Mouse (Mus musculus) myocyte (in vitro differentiated cells): ENCODE measurements around the gene Nlrp3. TPM values are rescaled to one million over a fixed set of nuclear protein-coding genes. Genes with fewer than 3 reads are reported as not detected.
A peak's percentile ranks its signal among the peaks of the same experiment; 100 is the strongest.

Experiments used
- H3K27me3 ChIP-seq: one replicate; pipeline ENCODE4 v1.6.1; 2011; ENCODE audit not compliant: control insufficient read depth, insufficient read depth, insufficient read length
- H3K36me3 ChIP-seq: one replicate; pipeline ENCODE4 v1.6.1; 2011; ENCODE audit not compliant: control insufficient read depth, insufficient read depth
- H3K4me2 ChIP-seq: one replicate; pipeline ENCODE4 v1.6.1; 2011; ENCODE audit warnings: low read depth, control low read depth
- H3K4me3 ChIP-seq: one replicate; pipeline ENCODE4 v1.5.1; 2011; ENCODE audit warnings: mild to moderate bottlenecking, control low read depth, moderate library complexity
- H3K79me2 ChIP-seq: one replicate; pipeline ENCODE4 v1.6.1; 2011; ENCODE audit not compliant: control insufficient read depth, insufficient read depth
- H3ac ChIP-seq: one replicate; pipeline ENCODE4 v1.6.1; 2011; ENCODE audit not compliant: control insufficient read depth, insufficient read length
- CEBPB ChIP-seq: IDR thresholded peaks from 2 replicates; pipeline ENCODE4 v1.6.1; 2011; ENCODE audit warnings: mild to moderate bottlenecking, moderate library complexity; ENCODE audit not compliant: poor library complexity, insufficient read depth, severe bottlenecking
- E2F4 ChIP-seq: IDR thresholded peaks from one replicate; pipeline ENCODE4 v1.6.1; 2011; ENCODE audit warnings: mild to moderate bottlenecking, control low read depth, moderate library complexity; ENCODE audit not compliant: insufficient read depth
- MAX ChIP-seq: IDR thresholded peaks from one replicate; pipeline ENCODE4 v1.6.1; 2011; ENCODE audit warnings: low read depth, mild to moderate bottlenecking, control low read depth
- MYOD1 ChIP-seq, 3 experiments: IDR thresholded peaks; one replicate each; pipeline ENCODE4 v1.6.1; 2011; ENCODE audit warnings: control low read depth in 2 of 3, low read depth in 2 of 3, mild to moderate bottlenecking in 2 of 3, moderate library complexity in 1 of 3; ENCODE audit not compliant: insufficient read length in 2 of 3, control insufficient read depth in 1 of 3
- MYOG ChIP-seq, 3 experiments: IDR thresholded peaks; one replicate each; pipeline ENCODE4 v1.6.1; 2011; ENCODE audit warnings: control low read depth in 2 of 3, low read depth in 2 of 3, mild to moderate bottlenecking in 2 of 3; ENCODE audit not compliant: insufficient read length in 2 of 3, control insufficient read depth in 1 of 3, insufficient read depth in 1 of 3
- POLR2A ChIP-seq: IDR thresholded peaks from one replicate; pipeline ENCODE4 v1.6.1; 2011; ENCODE audit warnings: low read depth, mild to moderate bottlenecking, control low read depth, moderate library complexity; ENCODE audit not compliant: insufficient read length
- POLR2AphosphoS2 ChIP-seq: IDR thresholded peaks from one replicate; pipeline ENCODE4 v1.6.1; 2011; ENCODE audit warnings: low read depth, control low read depth; ENCODE audit not compliant: insufficient read length
- REST ChIP-seq: IDR thresholded peaks from one replicate; pipeline ENCODE4 v1.6.1; 2011; ENCODE audit warnings: mild to moderate bottlenecking, control low read depth, moderate library complexity; ENCODE audit not compliant: insufficient read depth, insufficient read length
- SRF ChIP-seq: IDR thresholded peaks from one replicate; pipeline ENCODE4 v1.6.1; 2011; ENCODE audit warnings: low read depth; ENCODE audit not compliant: control insufficient read depth, insufficient read length
- TCF12 ChIP-seq: IDR thresholded peaks from one replicate; pipeline ENCODE4 v1.6.1; 2011; ENCODE audit warnings: mild to moderate bottlenecking, control low read depth; ENCODE audit not compliant: poor library complexity, insufficient read depth, severe bottlenecking
- TCF3 ChIP-seq: IDR thresholded peaks from one replicate; pipeline ENCODE4 v1.6.1; 2011; ENCODE audit warnings: low read depth, control low read depth; ENCODE audit not compliant: insufficient read length
- USF1 ChIP-seq: IDR thresholded peaks from one replicate; pipeline ENCODE4 v1.6.1; 2011; ENCODE audit warnings: low read depth, mild to moderate bottlenecking, control low read depth, moderate library complexity
- polyA plus RNA-seq: library from polyadenylated mRNA; unstranded; fragments of >200 nt; fragmentation: generic; extraction: Trizol; gene quantifications from one replicate; pipeline ENCODE4 v1.2.1, GENCODE M21; 2012; ENCODE audit warnings: missing spikeins

Nlrp3 gene
- polyA plus RNA-seq, 1 experiment: 0.02 TPM

- H3K4me3 ChIP-seq: no peak overlapping the region
- H3ac ChIP-seq: no peak overlapping the region
- no peaks in the 10 kb centered on the region for H3K79me2 ChIP-seq
- H3K27me3 ChIP-seq: no peaks in the 10 kb centered on the region
- no peak overlapping the region for H3K4me2 ChIP-seq
- TF ChIP-seq CEBPB (peak; percentile 48; the same call in 1 of the 2 replicates), TCF3 (no peak)
- H3K36me3 ChIP-seq: no peaks in the 10 kb centered on the region
Measured at GRCm38 (mm10) chr11:59596950-59597349, 55.6 kb downstream of the Nlrp3 start.

- H3K36me3 ChIP-seq: no peaks in the 10 kb centered on the region
Measured at GRCm38 (mm10) chr11:59599211-59599610, 57.8 kb downstream of the Nlrp3 start.

GRCm38 (mm10) chr11:59600872-59601271 lies 59.5 kb downstream of the Nlrp3 start:
- Histone ChIP-seq H3K27me3 (no peaks in the 10 kb centered on the region), H3K36me3 (no peaks in the 10 kb centered on the region), H3K79me2 (no peaks in the 10 kb centered on the region), H3K4me3 (no peak overlapping the region), H3ac (no peak overlapping the region), H3K4me2 (peak overlapping the region; percentile 28)
- TF ChIP-seq USF1 (no peak), POLR2A (no peak), MYOD1 (IDR thresholded peaks at IDR 0.05; ENCODE audit: control insufficient read depth in 1 of 3, insufficient read length in 2 of 3, low read depth in 2 of 3) (peak in 1 of 3 experiments; percentile 44)

More at GRCm38 (mm10) chr11:59599211-59599610, 57.8 kb downstream of the Nlrp3 start:
- Histone ChIP-seq H3K79me2 (no peaks in the 10 kb centered on the region), H3K27me3 (no peaks in the 10 kb centered on the region), H3K4me3 (no peak overlapping the region), H3ac (no peak overlapping the region), H3K4me2 (no peak overlapping the region)
- TF ChIP-seq SRF: no peak
- TF ChIP-seq TCF12: no peak
- TF ChIP-seq E2F4: no peak
- no peak for TF ChIP-seq REST
- TF ChIP-seq MAX: no peak
- no peak for TF ChIP-seq POLR2A
- TF ChIP-seq POLR2AphosphoS2: no peak
- no peak for TF ChIP-seq USF1

GRCm38 (mm10) chr11:59602287-59602686 lies 60.9 kb downstream of the Nlrp3 start:
- Histone ChIP-seq H3K79me2 (no peaks in the 10 kb centered on the region), H3K4me2 (no peak overlapping the region), H3K27me3 (no peaks in the 10 kb centered on the region), H3K4me3 (no peak overlapping the region), H3K36me3 (no peaks in the 10 kb centered on the region), H3ac (no peak overlapping the region)
- TF ChIP-seq USF1 (no peak), TCF3 (no peak), E2F4 (no peak), MYOD1 (IDR thresholded peaks at IDR 0.05; ENCODE audit: control insufficient read depth in 1 of 3, insufficient read length in 2 of 3, low read depth in 2 of 3) (no peak), REST (no peak), SRF (no peak), POLR2AphosphoS2 (no peak), TCF12 (no peak), POLR2A (no peak), MYOG (IDR thresholded peaks at IDR 0.05; ENCODE audit: control insufficient read depth in 1 of 3, insufficient read depth in 1 of 3, insufficient read length in 2 of 3, low read depth in 2 of 3) (no peak), MAX (no peak), CEBPB (no peak)

- H3K27me3 ChIP-seq: no peaks in the 10 kb centered on the region
- TF ChIP-seq MYOD1 (IDR thresholded peaks at IDR 0.05; ENCODE audit: control insufficient read depth in 1 of 3, insufficient read length in 2 of 3, low read depth in 2 of 3) (peak in 2 of 3 experiments; percentile 66 to 70), CEBPB (peak; percentile 46; the same call in 1 of the 2 replicates), MYOG (IDR thresholded peaks at IDR 0.05; ENCODE audit: control insufficient read depth in 1 of 3, insufficient read depth in 1 of 3, insufficient read length in 2 of 3, low read depth in 2 of 3) (peak in 2 of 3 experiments; percentile 58 to 69), POLR2A (no peak), E2F4 (no peak)
- no peak overlapping the region for H3ac ChIP-seq
- H3K4me2 ChIP-seq: no peak overlapping the region
- H3K4me3 ChIP-seq: no peak overlapping the region
- H3K79me2 ChIP-seq: no peaks in the 10 kb centered on the region
- no peaks in the 10 kb centered on the region for H3K36me3 ChIP-seq
Measured at GRCm38 (mm10) chr11:59611646-59612045, 70.3 kb downstream of the Nlrp3 start.

- TF ChIP-seq MAX: no peak
- TF ChIP-seq TCF3: no peak
- TF ChIP-seq REST: no peak
- no peak for TF ChIP-seq MYOG (IDR thresholded peaks at IDR 0.05; ENCODE audit: control insufficient read depth in 1 of 3, insufficient read depth in 1 of 3, insufficient read length in 2 of 3, low read depth in 2 of 3)
- no peak for TF ChIP-seq POLR2AphosphoS2
- H3K4me3 ChIP-seq: no peak overlapping the region
- H3ac ChIP-seq: no peak overlapping the region
- H3K27me3 ChIP-seq: no peaks in the 10 kb centered on the region
- H3K36me3 ChIP-seq: no peaks in the 10 kb centered on the region
- no peaks in the 10 kb centered on the region for H3K79me2 ChIP-seq
- H3K4me2 ChIP-seq: peak overlapping the region; percentile 16
Measured at GRCm38 (mm10) chr11:59614120-59614519, 72.8 kb downstream of the Nlrp3 start.

Other genes with a start within 250 kb of the Nlrp3 start
- gene Wnt9a, start 234.6 kb upstream of the Nlrp3 start, polyA plus RNA-seq: 11.6 TPM
- not detected for gene Prss38, start 165.9 kb upstream of the Nlrp3 start, polyA plus RNA-seq
- gene Jmjd4, start 91.5 kb upstream of the Nlrp3 start, polyA plus RNA-seq: 4.5 TPM
- gene Snap47, start 90.4 kb upstream of the Nlrp3 start, polyA plus RNA-seq: 67.2 TPM
- 1.3 TPM for gene Zfp867, start 69.1 kb upstream of the Nlrp3 start, polyA plus RNA-seq
- 26.4 TPM for gene Zkscan17, start 14.8 kb upstream of the Nlrp3 start, polyA plus RNA-seq
- not detected for gene Olfr222, start 34.7 kb downstream of the Nlrp3 start, polyA plus RNA-seq
- not detected for gene Olfr223, start 51.7 kb downstream of the Nlrp3 start, polyA plus RNA-seq
- gene Mprip, start 119.7 kb downstream of the Nlrp3 start, polyA plus RNA-seq: 191 TPM
- 0.02 TPM for gene Pld6, start 246.1 kb downstream of the Nlrp3 start, polyA plus RNA-seq